Mouse (Mus musculus): ENCODE data around the gene Gpatch3.

The Gpatch3 gene

DNA sequence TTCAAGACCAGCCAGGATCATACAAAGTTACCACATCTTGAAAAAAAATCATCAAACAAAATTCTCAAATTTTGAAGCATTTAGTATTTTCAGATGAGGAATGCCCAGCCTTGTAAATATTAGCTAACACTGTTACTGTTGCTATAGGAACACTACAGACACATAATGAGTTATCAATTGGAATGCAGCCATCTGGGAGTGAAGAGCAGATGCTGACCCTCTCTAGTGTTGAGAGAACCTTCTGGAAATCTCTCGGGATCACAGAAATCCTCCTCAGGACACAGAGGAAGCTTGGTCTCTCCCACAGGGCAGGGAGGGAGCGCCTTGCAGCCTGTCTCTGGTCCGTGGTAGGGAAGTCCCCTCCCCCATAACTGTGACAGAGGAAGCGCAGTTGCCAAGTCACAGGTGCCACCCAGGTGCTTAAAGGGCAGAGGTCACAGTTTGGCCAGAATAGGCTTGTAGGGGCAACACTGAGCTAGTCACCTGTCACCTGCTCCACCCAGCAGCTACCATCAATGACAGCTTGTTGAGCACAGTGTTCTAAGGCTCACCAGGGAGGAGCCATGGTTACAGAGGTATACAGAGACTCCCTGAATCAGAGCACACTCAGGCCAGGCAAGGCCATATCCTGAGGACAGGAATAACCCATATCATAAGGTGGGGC lies 45.1 kb downstream of the Gpatch3 start:
- DNase-seq (ENCODE audit: low spot score in 2 of 2) = no peak

- no peak for DNase-seq (ENCODE audit: low spot score in 2 of 2)
These were observed 46.1 kb downstream of the Gpatch3 start for GRCm38 (mm10) chr4:133620668-133621067.

DNA sequence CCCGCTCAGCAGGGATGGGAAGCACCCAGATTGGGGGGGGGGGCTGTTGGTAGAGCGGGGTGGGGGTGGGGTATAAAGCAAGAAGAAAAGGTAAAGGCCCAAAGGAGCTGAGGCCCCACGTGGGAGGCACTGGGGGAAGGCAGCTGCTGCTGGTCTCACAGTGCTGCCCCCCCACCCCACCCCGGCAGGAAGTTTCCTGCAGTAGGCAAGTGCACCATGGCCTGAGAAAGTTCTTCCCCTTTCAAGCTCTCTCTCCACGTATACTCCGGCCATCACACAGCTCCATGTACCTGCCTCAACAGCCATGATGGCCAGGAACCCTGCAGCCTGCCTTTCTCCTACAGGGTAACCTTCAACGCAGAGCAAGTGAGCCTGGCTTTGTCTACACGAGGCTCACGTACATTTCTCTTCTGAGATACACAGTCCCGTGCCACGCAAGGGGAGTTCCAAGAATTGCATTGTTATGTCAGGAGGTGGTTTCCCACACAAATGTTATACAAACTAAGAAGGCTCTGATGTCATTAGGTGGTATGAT lies 47.7 kb downstream of the Gpatch3 start:
- DNase-seq (ENCODE audit: low spot score in 2 of 2) = no peak

GRCm38 (mm10) chr4:133624830-133625229 lies 50.3 kb downstream of the Gpatch3 start:
- no peak for DNase-seq (ENCODE audit: low spot score in 2 of 2)

DNA sequence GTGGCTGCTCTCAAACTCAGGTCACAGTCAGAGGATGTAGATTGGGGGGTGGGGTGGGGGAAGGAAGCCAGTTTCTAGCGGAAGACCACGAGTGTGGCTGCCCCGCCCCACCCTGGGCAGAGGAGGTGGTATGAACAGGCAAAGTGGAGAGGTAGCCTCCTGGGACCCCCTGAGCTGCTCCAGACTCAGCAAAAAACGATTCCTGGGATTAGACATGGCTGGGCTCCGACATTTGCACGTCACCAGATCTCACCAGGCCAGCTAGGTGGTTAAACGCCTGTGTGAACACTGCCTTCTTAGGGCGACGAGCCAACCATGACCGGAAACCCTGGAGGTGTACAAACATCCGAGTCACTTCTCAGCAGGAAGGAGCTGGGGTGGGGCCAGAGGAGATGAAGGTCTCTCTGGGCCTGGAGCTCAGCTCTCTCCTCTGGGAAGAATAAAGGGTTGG lies 51.1 kb downstream of the Gpatch3 start:
- no peak for DNase-seq (ENCODE audit: low spot score in 2 of 2)

DNA sequence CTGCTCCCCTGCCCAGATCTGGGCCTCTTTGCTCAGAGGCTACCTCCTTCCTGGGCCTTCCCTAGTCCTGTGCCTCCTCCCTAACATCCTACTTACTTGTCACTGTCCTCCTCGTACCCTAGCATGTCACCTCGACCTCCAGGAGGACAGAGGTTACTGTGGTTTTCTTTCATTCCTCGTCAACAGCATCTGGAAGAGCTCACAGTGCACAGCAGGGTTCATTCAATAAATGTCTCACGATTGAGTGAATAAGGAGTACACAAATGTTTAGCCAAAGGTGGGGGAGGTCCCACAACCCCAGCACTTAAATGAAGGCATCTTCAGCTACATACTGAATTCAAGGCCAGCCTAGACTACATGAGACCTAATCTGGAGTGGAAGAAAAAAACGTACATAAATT lies 51.7 kb downstream of the Gpatch3 start:
- DNase-seq (ENCODE audit: low spot score in 2 of 2) = no peak

- DNase-seq (ENCODE audit: low spot score in 2 of 2) = no peak
These were observed 52.1 kb downstream of the Gpatch3 start for GRCm38 (mm10) chr4:133626621-133627020.

- DNase-seq (ENCODE audit: low spot score in 2 of 2) = no peak
These were observed 52.5 kb downstream of the Gpatch3 start for GRCm38 (mm10) chr4:133627039-133627438.

- no peak for DNase-seq (ENCODE audit: low spot score in 2 of 2)
These were observed 54.0 kb downstream of the Gpatch3 start for GRCm38 (mm10) chr4:133628517-133628916.

DNA sequence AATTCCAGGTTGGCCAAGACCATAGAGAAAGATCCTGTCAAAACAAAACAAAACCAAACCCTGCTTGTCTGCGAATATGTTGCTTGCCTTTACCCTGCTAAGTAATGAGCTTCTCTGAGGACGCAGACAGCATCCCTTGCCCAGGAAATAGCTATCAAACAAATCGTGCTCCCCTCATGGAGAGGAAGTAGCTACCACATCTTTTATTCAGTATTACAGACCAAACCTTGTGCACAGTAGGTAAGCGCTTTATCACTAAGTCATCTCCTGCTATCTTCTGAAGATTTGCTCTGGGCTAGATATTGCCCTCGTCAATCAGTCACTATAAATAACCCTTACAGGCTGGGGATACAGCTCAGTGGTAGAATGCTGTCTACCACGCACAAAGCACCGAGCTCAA lies 54.6 kb downstream of the Gpatch3 start:
- no peak for DNase-seq (ENCODE audit: low spot score in 2 of 2)

DNA sequence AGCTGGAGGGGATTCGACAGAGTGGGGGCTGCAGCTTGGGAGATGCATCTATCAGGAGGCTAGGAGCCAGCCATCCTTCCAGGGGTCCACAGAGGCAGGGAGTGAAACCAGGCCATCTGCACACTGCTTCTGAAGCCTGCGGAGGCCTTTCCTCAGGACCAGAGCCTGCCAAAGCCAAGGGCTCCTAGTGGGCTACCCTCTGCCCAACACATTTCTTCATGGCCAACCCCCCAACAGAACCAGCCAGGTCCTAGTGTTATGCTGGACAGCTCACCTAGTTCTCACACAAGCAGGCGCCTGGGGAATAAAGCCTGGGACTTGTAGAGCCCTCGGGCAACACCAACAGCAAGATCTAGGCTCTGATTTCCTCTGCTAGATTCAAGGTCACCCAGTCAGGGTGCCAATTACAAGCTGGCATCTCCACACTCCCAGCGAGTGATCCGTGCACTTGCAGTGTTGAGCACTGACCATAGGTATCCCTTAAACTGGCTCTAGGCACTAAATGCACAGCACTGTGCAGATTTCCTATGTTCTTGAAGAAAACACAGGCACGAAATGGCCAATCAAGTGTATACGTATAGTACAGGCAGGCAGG lies 55.9 kb downstream of the Gpatch3 start:
- no peak for DNase-seq (ENCODE audit: low spot score in 2 of 2)

DNA sequence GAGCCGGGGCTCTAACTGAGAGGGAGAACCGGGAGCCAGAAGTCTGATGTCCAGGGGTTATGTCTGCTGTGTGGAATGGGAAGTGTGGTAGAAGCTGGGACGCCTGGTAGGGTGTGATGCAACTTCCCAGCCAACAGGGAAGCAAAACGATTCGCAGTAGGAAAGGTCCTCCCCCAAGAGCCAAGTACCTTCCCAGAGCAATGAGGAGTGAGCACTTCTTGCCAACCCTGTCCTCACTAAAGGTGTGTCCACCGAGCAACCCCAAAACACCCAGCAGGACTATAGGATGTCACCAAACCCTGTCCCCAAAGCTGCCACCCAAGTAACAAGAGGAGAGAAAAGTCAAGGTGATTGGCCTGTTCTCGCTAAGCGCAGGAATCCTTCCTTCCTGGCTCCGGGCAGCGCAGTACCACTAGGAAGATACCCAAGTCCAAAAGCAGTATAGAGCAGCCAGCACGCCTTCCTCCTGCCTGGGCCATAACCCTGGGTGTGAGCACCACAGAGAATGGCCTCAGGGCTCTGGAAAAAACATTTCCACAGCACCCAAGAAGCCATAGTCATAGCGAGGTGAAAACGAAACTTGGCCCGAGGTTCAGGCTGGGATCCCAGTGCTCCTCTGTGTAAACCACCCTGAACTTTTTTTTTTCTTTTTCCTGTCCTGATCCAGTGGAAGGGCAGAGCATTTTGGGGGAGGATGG lies 56.7 kb downstream of the Gpatch3 start:
- no peak for DNase-seq (ENCODE audit: low spot score in 2 of 2)

DNA sequence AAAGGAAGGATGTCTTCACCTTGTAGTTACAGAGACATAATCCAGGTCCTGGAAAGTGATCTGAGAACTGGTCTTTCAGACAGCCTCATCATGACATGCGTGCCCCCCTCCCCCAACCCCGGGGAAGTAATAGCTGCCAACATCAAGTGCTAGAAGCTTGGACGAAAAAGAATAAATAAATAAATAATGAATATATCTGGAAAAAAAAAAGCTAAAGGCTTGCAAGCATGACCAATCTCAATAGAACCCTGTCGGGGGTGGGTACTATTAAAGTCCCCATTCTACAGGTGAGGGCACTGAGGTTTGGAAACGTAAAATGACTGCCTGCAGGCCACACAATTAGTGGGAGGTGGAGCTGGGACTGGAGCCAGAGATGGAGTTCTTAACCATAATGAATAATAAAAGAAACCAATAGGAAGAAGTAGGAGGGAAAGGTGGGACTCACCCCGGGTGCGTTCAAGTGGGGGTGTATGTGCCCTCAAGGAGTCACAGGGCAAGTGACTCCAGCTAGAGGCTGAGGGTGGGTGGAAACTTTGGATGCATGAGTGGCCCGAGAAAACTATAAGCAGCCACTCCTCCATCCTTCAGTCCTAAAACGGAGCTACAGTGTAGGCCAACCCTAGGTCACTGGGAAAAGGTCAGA lies 57.3 kb downstream of the Gpatch3 start:
- DNase-seq (ENCODE audit: low spot score in 2 of 2) = no peak

DNA sequence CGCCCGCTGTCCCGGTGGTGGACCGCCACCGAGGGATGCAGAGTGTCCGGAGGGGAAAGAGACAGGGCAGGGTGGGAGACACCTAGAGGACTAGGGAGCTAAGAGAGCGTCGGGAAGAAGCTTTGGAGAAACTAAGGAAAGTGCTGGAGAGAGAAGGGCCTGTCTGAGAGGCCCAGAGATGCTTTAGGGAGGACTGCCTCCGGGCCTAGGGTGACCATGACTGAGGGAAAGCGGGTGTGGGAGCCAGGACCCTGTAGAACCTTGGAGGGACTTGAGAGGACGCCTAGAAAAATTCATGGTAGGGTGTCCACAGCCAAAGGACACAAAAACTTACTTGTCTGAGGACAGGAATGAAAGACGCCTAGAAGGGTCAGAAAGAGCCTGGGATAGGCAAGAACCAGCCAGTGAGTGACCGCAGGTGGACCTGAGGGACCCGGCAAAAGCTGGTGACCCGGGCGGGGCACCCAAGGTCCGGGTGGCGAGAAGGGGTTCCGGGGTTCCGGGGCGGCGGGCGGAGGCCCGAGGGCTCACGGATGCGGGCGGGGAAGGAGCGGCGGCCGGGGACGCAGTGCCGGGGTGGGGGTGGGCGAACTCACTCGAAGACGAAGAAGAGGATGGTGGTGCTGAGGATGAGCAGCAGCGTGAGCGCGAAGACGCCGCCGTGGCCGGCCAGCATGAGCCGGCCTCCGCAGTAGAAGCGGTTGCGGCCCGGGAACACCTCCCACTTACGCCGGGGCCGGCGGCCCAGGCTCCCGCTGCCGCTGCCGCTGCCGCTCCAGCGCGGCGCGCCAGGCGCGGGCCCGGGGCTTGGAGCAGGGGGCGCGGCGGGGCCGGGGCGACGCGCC lies 58.2 kb downstream of the Gpatch3 start:
- DNase-seq (ENCODE audit: low spot score in 2 of 2) = no peak

DNA sequence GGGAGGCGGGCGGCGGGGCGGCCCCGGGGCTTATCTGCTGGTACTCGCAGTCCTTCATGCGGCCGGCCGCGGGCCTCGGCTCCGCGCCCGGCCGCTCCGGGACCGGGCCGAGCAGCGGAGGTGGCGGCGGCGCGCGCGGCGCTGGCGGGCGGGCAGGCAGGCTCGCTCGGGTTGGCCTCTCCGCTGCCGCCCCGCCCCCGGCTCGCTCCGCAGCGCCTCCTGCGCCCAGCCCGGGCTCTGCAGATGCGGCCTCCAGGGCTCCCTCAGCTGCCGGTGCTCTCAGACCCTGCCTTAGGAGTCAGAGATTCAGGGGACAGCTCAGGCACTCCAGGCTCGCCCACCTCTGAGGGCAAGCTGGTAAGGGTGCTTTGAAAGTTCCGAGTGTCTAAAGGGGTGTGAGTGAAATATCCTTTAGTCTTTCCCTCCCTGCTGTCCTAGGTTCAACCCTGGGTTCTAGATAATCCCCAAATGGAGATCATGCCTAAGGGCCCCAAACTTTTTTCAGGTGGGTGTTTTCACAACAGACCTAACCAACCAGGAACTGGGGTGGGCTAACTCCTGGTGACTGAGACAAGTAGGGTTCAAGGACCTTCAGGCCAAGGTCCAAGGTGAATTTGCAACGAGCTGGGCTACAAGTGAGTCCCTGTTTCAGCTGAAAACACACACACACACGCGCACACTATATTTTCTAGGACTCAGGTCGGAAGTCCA lies 58.9 kb downstream of the Gpatch3 start:
- DNase-seq (ENCODE audit: low spot score in 2 of 2) = peak in 1 of 2 experiments; percentile 86

All from left cerebral cortex, adult 9 months (tissue).